Mouse (Mus musculus) C2C12 (cell line): Measurements from ENCODE around the gene Eaf2. TPM values are rescaled to one million over a fixed set of nuclear protein-coding genes. Genes with fewer than 3 reads are reported as not detected.

ENCODE experiments used
- H3K27me3 ChIP-seq: one replicate; pipeline ENCODE4 v1.6.1; 2011; ENCODE audit not compliant: control insufficient read depth, insufficient read depth, insufficient read length
- H3K36me3 ChIP-seq: one replicate; pipeline ENCODE4 v1.6.1; 2011; ENCODE audit not compliant: control insufficient read depth, insufficient read depth
- H3K4me3 ChIP-seq: one replicate; pipeline ENCODE4 v1.5.1; 2011; ENCODE audit warnings: mild to moderate bottlenecking, control low read depth; ENCODE audit not compliant: poor library complexity, insufficient read depth, severe bottlenecking
- H3K79me2 ChIP-seq: one replicate; pipeline ENCODE4 v1.6.1; 2011; ENCODE audit not compliant: control insufficient read depth, insufficient read depth
- H3K79me3 ChIP-seq: one replicate; pipeline ENCODE4 v1.6.1; 2011; ENCODE audit warnings: low read depth, control low read depth
- H3ac ChIP-seq: one replicate; pipeline ENCODE3; 2011; ENCODE audit warnings: low read depth; ENCODE audit not compliant: control insufficient read depth, insufficient read length
- CEBPB ChIP-seq: IDR thresholded peaks from one replicate; pipeline ENCODE4 v1.6.1; 2011; ENCODE audit warnings: low read depth, mild to moderate bottlenecking, control low read depth, moderate library complexity
- CTCF ChIP-seq: IDR thresholded peaks from one replicate; pipeline ENCODE4 v1.5.1; 2011; ENCODE audit not compliant: control insufficient read depth, insufficient read depth, insufficient read length
- FOSL1 ChIP-seq: IDR thresholded peaks from one replicate; pipeline ENCODE4 v1.8.0; 2011; ENCODE audit warnings: mild to moderate bottlenecking, low read length; ENCODE audit not compliant: poor library complexity, insufficient read depth, severe bottlenecking
- MAX ChIP-seq: IDR thresholded peaks from one replicate; pipeline ENCODE4 v1.6.1; 2011; ENCODE audit warnings: mild to moderate bottlenecking, control low read depth
- MYOD1 ChIP-seq: IDR thresholded peaks from one replicate; pipeline ENCODE4 v1.6.1; 2011; ENCODE audit warnings: low read depth; ENCODE audit not compliant: control insufficient read depth, insufficient read length
- MYOG ChIP-seq: IDR thresholded peaks from one replicate; pipeline ENCODE4 v1.6.1; 2011; ENCODE audit not compliant: control insufficient read depth, insufficient read length; ENCODE audit errors: extremely low read depth
- USF1 ChIP-seq: IDR thresholded peaks from one replicate; pipeline ENCODE4 v1.6.1; 2011; ENCODE audit warnings: low read depth, mild to moderate bottlenecking, control low read depth, moderate library complexity
- polyA plus RNA-seq: library from polyadenylated mRNA; unstranded; fragments of >200 nt; fragmentation: generic; extraction: Trizol; gene quantifications from one replicate; pipeline ENCODE4 v1.2.1, GENCODE M21; 2012; ENCODE audit warnings: missing spikeins

The Eaf2 gene
- polyA plus RNA-seq, 1 experiment = 0.67 TPM

DNA sequence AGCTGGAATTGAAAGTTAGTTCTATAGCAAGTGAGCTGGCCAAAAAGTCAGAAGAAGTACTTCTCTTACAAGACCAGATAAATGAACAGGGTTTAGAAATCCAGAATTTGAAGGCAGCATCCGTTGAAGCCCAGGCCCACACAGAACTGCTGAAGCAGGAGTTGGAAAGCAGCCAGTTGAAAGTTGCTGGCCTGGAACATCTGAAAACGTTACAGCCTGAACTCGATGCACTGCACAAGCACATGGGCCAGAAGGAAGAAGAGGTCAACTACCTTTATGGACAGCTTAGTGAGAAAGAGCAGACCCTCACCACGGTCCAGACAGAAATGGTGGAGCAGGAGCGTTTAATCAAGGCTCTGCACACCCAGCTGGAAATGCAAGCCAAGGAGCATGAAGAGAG is 39.4 kb upstream of the Eaf2 start:
- peaks cover 53% of the 10 kb centered on the region for H3K36me3 ChIP-seq
- no peak for TF ChIP-seq CTCF
- no peak for TF ChIP-seq MYOG
- no peak for TF ChIP-seq FOSL1
- TF ChIP-seq MYOD1 = no peak

DNA sequence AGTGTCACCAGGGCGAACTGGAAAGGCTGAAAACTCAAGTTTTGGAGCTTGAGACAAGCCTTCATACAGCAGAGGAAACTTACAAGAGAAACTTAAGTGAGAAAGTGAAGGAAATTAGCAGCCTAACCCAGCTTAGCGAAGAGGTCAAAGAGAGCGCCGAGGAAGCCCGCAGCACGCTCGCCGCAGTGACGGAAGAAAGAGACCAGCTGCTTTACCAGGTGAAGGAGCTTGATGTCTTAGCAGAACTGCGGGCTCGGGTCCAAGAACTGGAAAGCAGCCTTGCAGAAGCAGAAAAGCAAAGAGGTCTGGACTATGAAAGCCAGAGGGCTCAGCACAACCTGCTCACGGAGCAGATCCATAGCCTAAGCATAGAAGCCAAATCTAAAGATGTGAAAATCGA is 37.5 kb upstream of the Eaf2 start:
- H3K36me3 ChIP-seq = peaks cover 40% of the 10 kb centered on the region
- no peak for TF ChIP-seq CTCF
- no peak for TF ChIP-seq MYOG
- TF ChIP-seq USF1 = no peak
- TF ChIP-seq MYOD1 = no peak
- TF ChIP-seq MAX = no peak
- no peak for TF ChIP-seq CEBPB
- TF ChIP-seq FOSL1 = no peak

More for the DNA sequence above, 39.4 kb upstream of the Eaf2 start:
- no peaks in the 10 kb centered on the region for H3K27me3 ChIP-seq
- H3ac ChIP-seq = no peak overlapping the region
- H3K79me3 ChIP-seq = no peaks in the 10 kb centered on the region
- no peaks in the 10 kb centered on the region for H3K79me2 ChIP-seq
- no peak overlapping the region for H3K4me3 ChIP-seq

DNA sequence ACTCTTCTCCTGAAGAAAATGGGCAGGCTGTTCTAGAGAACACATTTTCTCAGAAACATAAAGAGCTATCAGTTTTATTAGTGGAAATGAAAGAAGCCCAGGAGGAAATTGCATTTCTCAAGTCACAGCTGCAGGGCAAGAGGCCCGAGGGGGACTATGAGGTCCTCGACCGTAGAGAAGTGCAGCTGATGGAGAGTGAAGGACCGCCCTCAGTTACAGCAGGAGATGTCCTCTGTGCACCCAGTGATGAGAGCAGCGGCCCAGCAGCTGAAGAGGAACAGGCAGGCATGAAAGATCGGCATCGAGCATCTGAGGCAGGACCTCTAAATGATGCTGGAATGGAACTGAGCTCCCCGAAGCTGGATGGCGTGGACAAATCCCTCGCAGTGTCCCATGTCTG is 37.1 kb upstream of the Eaf2 start:
- H3K79me2 ChIP-seq = no peaks in the 10 kb centered on the region
- TF ChIP-seq USF1 = no peak
- TF ChIP-seq MYOD1 = no peak
- no peak for TF ChIP-seq CTCF
- no peak for TF ChIP-seq FOSL1
- no peak for TF ChIP-seq CEBPB
- TF ChIP-seq MAX = no peak
- TF ChIP-seq MYOG = no peak

More for the DNA sequence above, 37.5 kb upstream of the Eaf2 start:
- H3K79me3 ChIP-seq = no peaks in the 10 kb centered on the region
- H3K27me3 ChIP-seq = no peaks in the 10 kb centered on the region
- no peak overlapping the region for H3K4me3 ChIP-seq
- no peak overlapping the region for H3ac ChIP-seq
- H3K79me2 ChIP-seq = no peaks in the 10 kb centered on the region

DNA sequence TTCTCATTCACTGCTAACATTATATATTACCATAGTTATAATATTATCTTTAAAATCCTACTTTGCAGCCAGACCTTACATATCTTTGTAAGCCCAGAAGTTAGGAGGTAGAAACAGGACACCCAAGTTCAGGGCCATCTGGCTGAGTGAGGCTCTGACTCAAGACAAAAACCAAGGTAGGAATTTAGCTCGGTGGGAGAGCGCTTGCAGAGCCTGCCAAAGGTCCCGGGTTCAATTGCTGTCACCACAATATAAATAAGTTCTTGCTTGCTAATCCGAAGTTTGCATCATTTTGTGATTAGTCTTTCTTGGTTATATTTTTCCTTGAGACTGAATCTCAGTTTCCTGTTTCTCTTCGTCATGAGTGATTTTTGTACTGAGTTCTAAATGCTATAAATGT is 28.4 kb upstream of the Eaf2 start:
- Histone ChIP-seq H3ac (no peak overlapping the region), H3K4me3 (no peak overlapping the region), H3K27me3 (no peaks in the 10 kb centered on the region), H3K79me3 (no peaks in the 10 kb centered on the region), H3K79me2 (no peaks in the 10 kb centered on the region), H3K36me3 (peaks cover 31% of the 10 kb centered on the region)
- TF ChIP-seq CEBPB (no peak), USF1 (no peak), MYOD1 (no peak), MYOG (no peak), FOSL1 (no peak), MAX (no peak), CTCF (no peak)

More for the DNA sequence above, 37.1 kb upstream of the Eaf2 start:
- Histone ChIP-seq H3ac (no peak overlapping the region), H3K36me3 (peaks cover 40% of the 10 kb centered on the region), H3K4me3 (no peak overlapping the region), H3K79me3 (no peaks in the 10 kb centered on the region), H3K27me3 (no peaks in the 10 kb centered on the region)

DNA sequence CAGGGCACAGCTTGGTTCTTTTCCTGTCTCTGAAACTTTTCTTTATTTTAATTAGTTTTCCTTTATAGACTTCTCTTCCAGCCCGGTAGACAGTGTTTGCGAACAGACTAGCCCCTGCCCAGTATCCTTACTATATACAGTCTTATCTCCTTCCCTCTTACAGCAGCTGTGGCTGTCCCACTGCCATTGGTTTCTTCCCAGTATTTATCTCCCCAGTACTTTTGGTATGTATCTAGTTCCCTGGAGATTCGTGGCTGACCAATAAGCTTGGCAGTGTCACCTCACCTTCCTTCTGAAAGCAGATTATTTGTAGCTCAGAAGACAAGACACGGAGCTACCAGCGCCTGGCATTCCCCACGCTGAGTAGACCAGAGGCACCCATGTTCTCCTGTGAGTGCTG is 21.9 kb upstream of the Eaf2 start:
- H3K79me2 ChIP-seq = no peaks in the 10 kb centered on the region
- H3K79me3 ChIP-seq = no peaks in the 10 kb centered on the region
- peaks cover 48% of the 10 kb centered on the region for H3K36me3 ChIP-seq
- no peak overlapping the region for H3ac ChIP-seq
- no peaks in the 10 kb centered on the region for H3K27me3 ChIP-seq
- no peak overlapping the region for H3K4me3 ChIP-seq
- TF ChIP-seq CEBPB (no peak), MAX (no peak), MYOG (no peak), MYOD1 (no peak), CTCF (no peak), FOSL1 (no peak), USF1 (no peak)

DNA sequence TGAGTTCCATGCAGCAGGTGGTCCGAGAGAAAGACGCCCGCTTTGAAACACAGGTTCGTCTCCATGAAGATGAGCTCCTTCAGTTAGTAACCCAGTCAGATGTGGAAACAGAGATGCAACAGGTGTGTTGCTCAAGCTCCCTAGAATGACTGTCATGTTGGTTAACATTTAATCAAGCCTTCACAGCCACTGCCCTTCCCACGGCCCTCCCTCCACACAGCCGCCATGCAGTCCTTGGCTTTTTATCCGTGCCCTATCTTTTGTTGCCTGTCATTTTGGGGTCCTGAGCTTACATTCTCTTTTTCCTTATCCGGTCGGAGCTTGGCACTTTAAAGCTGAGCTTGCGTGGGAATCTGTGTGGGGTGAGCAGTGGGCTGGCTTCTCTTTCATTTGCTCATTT is 18.5 kb upstream of the Eaf2 start:
- Histone ChIP-seq H3K36me3 (peaks cover 38% of the 10 kb centered on the region), H3ac (no peak overlapping the region), H3K4me3 (no peak overlapping the region), H3K79me3 (no peaks in the 10 kb centered on the region), H3K79me2 (no peaks in the 10 kb centered on the region), H3K27me3 (no peaks in the 10 kb centered on the region)
- no peak for TF ChIP-seq MYOG
- TF ChIP-seq MAX = no peak
- TF ChIP-seq CTCF = no peak
- no peak for TF ChIP-seq FOSL1
- no peak for TF ChIP-seq USF1
- no peak for TF ChIP-seq MYOD1
- TF ChIP-seq CEBPB = no peak
